Mouse (Mus musculus) liver, embryonic 15.5 days (tissue): ENCODE results near the gene Il12a. TPM values are rescaled to one million over a fixed set of nuclear protein-coding genes. Genes with fewer than 3 reads are reported as not detected.
"Not testable (repeated sequence)": the region's sequence is repeated elsewhere in the genome, so short reads cannot be mapped to it uniquely, and the experiment has no call there.

Experiments used
- ATAC-seq: fragments of 200-750 bp; cut with Nextera tagmentation; 2 replicates; pipeline ENCODE4 v1.8.0; 2017; ENCODE audit warnings: moderate number of reproducible peaks, mild to moderate bottlenecking, moderate library complexity; ENCODE audit not compliant: insufficient read depth
- H3K27ac ChIP-seq: fragments of 300-500 bp; sonication (generic); replicated peaks from 2 replicates; pipeline ENCODE4 v1.5.1; 2015; ENCODE audit warnings: mild to moderate bottlenecking, inconsistent platforms
- H3K27me3 ChIP-seq: fragments of 300-500 bp; sonication (generic); 2 replicates; pipeline ENCODE4 v1.6.1; 2015; ENCODE audit warnings: mild to moderate bottlenecking, inconsistent platforms
- H3K36me3 ChIP-seq: fragments of 300-500 bp; sonication (generic); replicated peaks from 2 replicates; pipeline ENCODE4 v1.6.1; 2015; ENCODE audit warnings: moderate library complexity, mild to moderate bottlenecking, inconsistent platforms
- H3K4me1 ChIP-seq: fragments of 300-500 bp; sonication (generic); replicated peaks from 2 replicates; pipeline ENCODE4 v1.6.1; 2015; ENCODE audit warnings: inconsistent platforms
- H3K4me2 ChIP-seq: fragments of 300-500 bp; sonication (generic); 2 replicates; pipeline ENCODE4 v1.6.1; 2015; ENCODE audit warnings: moderate library complexity, mild to moderate bottlenecking, inconsistent platforms
- H3K4me3 ChIP-seq: fragments of 300-500 bp; sonication (generic); replicated peaks from 2 replicates; pipeline ENCODE4 v1.5.1; 2015; ENCODE audit warnings: mild to moderate bottlenecking, inconsistent platforms
- H3K9ac ChIP-seq: fragments of 300-500 bp; sonication (generic); 2 replicates; pipeline ENCODE4 v1.6.1; 2015; ENCODE audit warnings: moderate library complexity, mild to moderate bottlenecking, inconsistent platforms
- H3K9me3 ChIP-seq: fragments of 300-500 bp; sonication (generic); replicated peaks from 2 replicates; pipeline ENCODE4 v1.6.1; 2016; ENCODE audit warnings: inconsistent platforms
- WGBS: fragments of 180-500 bp; shearing (Covaris S2); methylation state at CpG from one replicate; pipeline ENCODE4 v1.1.7; 2015; ENCODE audit warnings: mixed read lengths; ENCODE audit not compliant: insufficient replicate concordance; 5-methylcytosine and 5-hydroxymethylcytosine counted together
- polyA plus RNA-seq: library from polyadenylated mRNA; unstranded; fragments of >200 nt; fragmentation: Nextera tagmentation; extraction: Ambion mirVana; gene quantifications from 2 replicates; pipeline ENCODE4 v1.2.1, GENCODE M21; 2015

The Il12a gene
- polyA plus RNA-seq, 1 experiment from 2014 or later: 1.6 TPM

- H3K9ac ChIP-seq: no peak overlapping the region
- H3K4me3 ChIP-seq: no peak overlapping the region
- no peaks in the 10 kb centered on the region for H3K27me3 ChIP-seq
- 60% methylated on average over 3 of the region's 3 CpGs for WGBS
- no peak overlapping the region for H3K4me2 ChIP-seq
- no peak for ATAC-seq
- no peaks in the 10 kb centered on the region for H3K36me3 ChIP-seq
- H3K27ac ChIP-seq: no peak overlapping the region
- H3K4me1 ChIP-seq: no peaks in the 10 kb centered on the region
- H3K9me3 ChIP-seq: no peaks in the 10 kb centered on the region
Observed at GRCm38 (mm10) chr3:68743472-68743732, 53.0 kb downstream of the Il12a start.

GRCm38 (mm10) chr3:68744162-68744561 is 53.7 kb downstream of the Il12a start:
- ATAC-seq: no peak
- H3K9ac ChIP-seq: no peak overlapping the region
- no peaks in the 10 kb centered on the region for H3K4me1 ChIP-seq
- WGBS: 53% methylated on average over 1 of the region's 1 CpGs
- H3K27me3 ChIP-seq: no peaks in the 10 kb centered on the region
- no peak overlapping the region for H3K27ac ChIP-seq
- H3K9me3 ChIP-seq: no peaks in the 10 kb centered on the region
- H3K4me2 ChIP-seq: no peak overlapping the region
- H3K36me3 ChIP-seq: no peaks in the 10 kb centered on the region
- no peak overlapping the region for H3K4me3 ChIP-seq

GRCm38 (mm10) chr3:68745033-68745432 is 54.6 kb downstream of the Il12a start:
- Histone ChIP-seq H3K4me3 (no peak overlapping the region), H3K9me3 (no peaks in the 10 kb centered on the region), H3K4me1 (no peaks in the 10 kb centered on the region), H3K4me2 (no peak overlapping the region), H3K27me3 (no peaks in the 10 kb centered on the region), H3K36me3 (no peaks in the 10 kb centered on the region), H3K27ac (no peak overlapping the region), H3K9ac (no peak overlapping the region)
- WGBS: 65% methylated on average over 5 of the region's 5 CpGs
- no peak for ATAC-seq

- H3K9me3 ChIP-seq, H3K4me1 ChIP-seq, H3K4me2 ChIP-seq, ATAC-seq, H3K4me3 ChIP-seq, H3K9ac ChIP-seq, H3K36me3 ChIP-seq, H3K27ac ChIP-seq, H3K27me3 ChIP-seq: not testable (repeated sequence)
- 64% methylated on average over 4 of the region's 4 CpGs for WGBS
Observed at GRCm38 (mm10) chr3:68746282-68746681, 55.8 kb downstream of the Il12a start.

Other genes starting within 250 kb of the Il12a start
- 0.51 and 0.52 TPM in 2 replicates for gene 1110032F04Rik, start 178.9 kb downstream of the Il12a start, polyA plus RNA-seq